In genomic region chr11:12191386-12191785, GRCm38 (mm10) we compare ENCODE assay signal across 16 mouse cellular contexts.
"Had no signal": no experiment of that assay in that cellular context is flagged by ENCODE, and none has a peak within 500 bp of the region (broad histone marks: within the 10 kb centered on the region; RNA-seq: fewer than 3 reads in every experiment).

No protein-coding gene starts in this region.

- H3K4me3 ChIP-seq: limb, embryonic 13.5 days; liver, embryonic 13.5 days; midbrain, embryonic 13.5 days; neural tube, embryonic 12.5 days had no signal

- H3K4me1 ChIP-seq: limb, embryonic 13.5 days; liver, embryonic 13.5 days; midbrain, embryonic 13.5 days; neural tube, embryonic 12.5 days had no signal

- H3K9me3 ChIP-seq: limb, embryonic 13.5 days; liver, embryonic 13.5 days; midbrain, embryonic 13.5 days; neural tube, embryonic 12.5 days had no signal

- H3K27me3 ChIP-seq: limb, embryonic 13.5 days; liver, embryonic 13.5 days; midbrain, embryonic 13.5 days; neural tube, embryonic 12.5 days had no signal

- DNase-seq: kidney, adult 9 months; kidney, postnatal 36 days; layer of hippocampus, adult 9-11 months; layer of hippocampus, postnatal 36 days; left cerebral cortex, postnatal 4 days; liver, embryonic 13.5 days; lung, adult 2 months; lung, postnatal 36 days; spleen, adult 18-20 months; thymus, adult 18-20 months; thymus, postnatal 14 days had no signal

- H3K4me2 ChIP-seq: limb, embryonic 13.5 days; liver, embryonic 13.5 days; midbrain, embryonic 13.5 days; neural tube, embryonic 12.5 days had no signal

- H3K27ac ChIP-seq: kidney, postnatal 0 days; limb, embryonic 13.5 days; liver, embryonic 13.5 days; midbrain, embryonic 13.5 days; neural tube, embryonic 12.5 days had no signal

- H3K9ac ChIP-seq: limb, embryonic 13.5 days; liver, embryonic 13.5 days; midbrain, embryonic 13.5 days; neural tube, embryonic 12.5 days had no signal

- ATAC-seq: lung, postnatal 0 days; midbrain, embryonic 13.5 days had no signal

- H3K36me3 ChIP-seq: limb, embryonic 13.5 days; liver, embryonic 13.5 days; midbrain, embryonic 13.5 days; neural tube, embryonic 12.5 days had no signal
